Mouse (Mus musculus): ENCODE data around the gene Cdc16.

Cdc16 gene

DNA sequence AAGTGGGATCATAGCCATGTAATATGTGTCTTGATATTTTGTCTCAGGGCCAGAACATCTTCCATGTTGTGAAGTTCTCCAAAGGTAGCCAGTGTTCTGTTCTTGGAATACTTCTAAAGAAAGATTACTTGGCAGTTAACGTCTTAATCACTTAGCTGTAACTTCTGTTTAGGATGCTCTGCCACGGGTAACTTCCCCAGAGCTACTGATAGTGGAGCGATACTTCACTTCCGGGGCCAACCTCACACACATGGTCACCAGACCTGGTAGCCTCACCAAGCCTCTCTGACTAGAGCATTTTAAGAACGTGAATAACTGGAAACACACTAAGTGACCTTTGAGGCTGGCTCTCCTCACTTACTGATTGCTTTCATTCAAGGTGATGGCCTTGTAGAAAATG lies 42.1 kb downstream of the Cdc16 start:
- DNase-seq (ENCODE audit: low read depth, low spot score), result no peak

GRCm38 (mm10) chr8:13828598-13829172 lies 71.2 kb downstream of the Cdc16 start:
- no peak for DNase-seq (ENCODE audit: low read depth, low spot score)
